Mouse (Mus musculus) thymus, adult 2 months (tissue): ENCODE results near the gene Ect2l. TPM values are rescaled to one million over a fixed set of nuclear protein-coding genes. Genes with fewer than 3 reads are reported as not detected.

Source experiments
- DNase-seq: peaks from one replicate; pipeline ENCODE4 v3.0.0; 2021
- H3K27ac ChIP-seq: fragments of 200-500 bp; 2 replicates; pipeline ENCODE4 v1.5.1; 2012; ENCODE audit warnings: low read length, control low read depth; ENCODE audit not compliant: control insufficient read depth, insufficient read depth
- H3K27me3 ChIP-seq: fragments of 200-500 bp; 2 replicates; pipeline ENCODE4 v1.6.1; 2012; ENCODE audit warnings: mild to moderate bottlenecking, low read length, moderate library complexity, mixed read lengths; ENCODE audit not compliant: control insufficient read depth, insufficient read depth
- H3K36me3 ChIP-seq: fragments of 200-500 bp; 2 replicates; pipeline ENCODE4 v1.6.1; 2012; ENCODE audit warnings: mild to moderate bottlenecking, low read length, moderate library complexity; ENCODE audit not compliant: control insufficient read depth, insufficient read depth
- H3K4me1 ChIP-seq: fragments of 200-500 bp; replicated peaks from 2 replicates; pipeline ENCODE4 v1.6.1; 2012; ENCODE audit warnings: low read length; ENCODE audit not compliant: control insufficient read depth, insufficient read depth
- H3K4me3 ChIP-seq: fragments of 200-500 bp; 2 replicates; pipeline ENCODE4 v1.5.1; 2012; ENCODE audit warnings: mild to moderate bottlenecking, low read length, control low read depth, moderate library complexity; ENCODE audit not compliant: control insufficient read depth, insufficient read depth
- CTCF ChIP-seq: fragments of 200-500 bp; IDR thresholded peaks from 2 replicates; pipeline ENCODE4 v1.5.1; 2012; ENCODE audit warnings: mild to moderate bottlenecking, control low read depth, low read length, moderate library complexity, borderline replicate concordance; ENCODE audit not compliant: control insufficient read depth, poor library complexity, insufficient read depth; ENCODE audit errors: extremely low read depth
- POLR2A ChIP-seq: fragments of 200-500 bp; IDR thresholded peaks from 2 replicates; pipeline ENCODE4 v1.6.1; 2012; ENCODE audit warnings: mild to moderate bottlenecking, low read length, control low read depth, moderate library complexity; ENCODE audit not compliant: control insufficient read depth, poor library complexity, insufficient read depth; ENCODE audit errors: extremely low read depth
- WGBS: fragments of 180-500 bp; shearing (Covaris S2); methylation state at CpG from one replicate; pipeline ENCODE4 v1.1.7; 2018; 5-methylcytosine and 5-hydroxymethylcytosine counted together
- polyA plus RNA-seq: library from polyadenylated mRNA; depleted of rRNA; stranded (reverse); fragments of >200 nt; gene quantifications from 2 replicates; pipeline ENCODE4 v1.2.3, GENCODE M21; 2012; rRNA removed

Gene Ect2l
- 0.22 and 0.41 TPM in 2 replicates for polyA plus RNA-seq

GRCm38 (mm10) chr10:18210726-18211125 is at the start of gene Ect2l:
Gene Ect2l, minus strand, starts transcription at chr10:18210890.
- H3K27ac ChIP-seq, result no peak within 1 kb of the TSS
- no peak within 1 kb of the TSS for H3K4me3 ChIP-seq
- TF ChIP-seq POLR2A, result no peak
- TF ChIP-seq CTCF, result peak; percentile 82; the same call in 1 of the 2 replicates
- peak; percentile 40 for DNase-seq
- WGBS, result 9% methylated on average over 11 of the region's 11 CpGs
- H3K4me1 ChIP-seq, result no peaks in the 10 kb centered on the region; the same call in 1 of the 2 replicates
- no peaks in the 10 kb centered on the region for H3K27me3 ChIP-seq
- H3K36me3 ChIP-seq, result no peaks in the 10 kb centered on the region

- DNase-seq, result no peak
- 99% methylated on average over 4 of the region's 4 CpGs for WGBS
- H3K27ac ChIP-seq, result no peak overlapping the region
- H3K4me1 ChIP-seq, result no peaks in the 10 kb centered on the region
- TF ChIP-seq POLR2A (no peak), CTCF (no peak)
- H3K27me3 ChIP-seq, result no peaks in the 10 kb centered on the region
- no peaks in the 10 kb centered on the region for H3K36me3 ChIP-seq
- H3K4me3 ChIP-seq, result no peak overlapping the region
Measured at GRCm38 (mm10) chr10:18251345-18251744, 40.7 kb upstream of the Ect2l start.

GRCm38 (mm10) chr10:18243614-18244013 is 32.9 kb upstream of the Ect2l start:
- no peak for DNase-seq
- Histone ChIP-seq H3K4me1 (no peaks in the 10 kb centered on the region), H3K36me3 (no peaks in the 10 kb centered on the region), H3K27ac (no peak overlapping the region), H3K4me3 (no peak overlapping the region), H3K27me3 (no peaks in the 10 kb centered on the region)
- WGBS, result 30% methylated on average over 2 of the region's 2 CpGs
- no peak for TF ChIP-seq CTCF
- TF ChIP-seq POLR2A, result no peak

GRCm38 (mm10) chr10:18237191-18237590 is 26.5 kb upstream of the Ect2l start:
- DNase-seq, result no peak
- Histone ChIP-seq H3K27me3 (no peaks in the 10 kb centered on the region), H3K4me1 (no peaks in the 10 kb centered on the region; the same call in 1 of the 2 replicates), H3K36me3 (no peaks in the 10 kb centered on the region), H3K27ac (no peak overlapping the region), H3K4me3 (no peak overlapping the region)
- WGBS, result 92% methylated on average over 7 of the region's 7 CpGs
- no peak for TF ChIP-seq POLR2A
- TF ChIP-seq CTCF, result no peak

GRCm38 (mm10) chr10:18236328-18236927 is 25.7 kb upstream of the Ect2l start:
- H3K27me3 ChIP-seq, result no peaks in the 10 kb centered on the region
- 95% methylated on average over 5 of the region's 5 CpGs for WGBS
- no peak overlapping the region for H3K4me3 ChIP-seq
- no peaks in the 10 kb centered on the region; the same call in 1 of the 2 replicates for H3K4me1 ChIP-seq
- no peaks in the 10 kb centered on the region for H3K36me3 ChIP-seq
- no peak for DNase-seq
- H3K27ac ChIP-seq, result no peak overlapping the region
- TF ChIP-seq CTCF, result no peak
- TF ChIP-seq POLR2A, result no peak

- Histone ChIP-seq H3K4me3 (peak overlapping the region; percentile 87), H3K36me3 (no peaks in the 10 kb centered on the region), H3K27me3 (no peaks in the 10 kb centered on the region), H3K27ac (no peak overlapping the region), H3K4me1 (no peaks in the 10 kb centered on the region; the same call in 1 of the 2 replicates)
- TF ChIP-seq CTCF (no peak), POLR2A (no peak)
- DNase-seq, result no peak
- WGBS, result 16% methylated on average over 14 of the region's 14 CpGs
Measured at GRCm38 (mm10) chr10:18235402-18235747, 24.7 kb upstream of the Ect2l start.
